Mouse (Mus musculus) ES-E14 (cell line): ENCODE data around the gene Pkhd1.

Source experiments
- CHD2 ChIP-seq: IDR thresholded peaks from 2 replicates; pipeline ENCODE4 v1.6.1; 2014; ENCODE audit warnings: mild to moderate bottlenecking, low read depth, low read length, inconsistent platforms
- MAFK ChIP-seq: IDR thresholded peaks from 2 replicates; pipeline ENCODE4 v1.6.1; 2014; ENCODE audit warnings: mild to moderate bottlenecking, low read depth, low read length, inconsistent platforms; ENCODE audit not compliant: insufficient read depth

- TF ChIP-seq CHD2, result no peak
- no peak for TF ChIP-seq MAFK
Observed at GRCm38 (mm10) chr1:20364437-20364836, 253.4 kb downstream of the Pkhd1 start.
